Mouse (Mus musculus) forebrain, postnatal 0 days (tissue): Measurements from ENCODE around the gene Irf2bp2. TPM values are rescaled to one million over a fixed set of nuclear protein-coding genes. Genes with fewer than 3 reads are reported as not detected.
"Not testable (repeated sequence)": the region's sequence is repeated elsewhere in the genome, so short reads cannot be mapped to it uniquely, and the experiment has no call there.

ENCODE experiments used
- ATAC-seq: fragments of 200-750 bp; cut with Nextera tagmentation; 2 replicates; pipeline ENCODE4 v1.8.0; 2017; ENCODE audit warnings: mild to moderate bottlenecking, moderate library complexity
- DNase-seq: peaks from one replicate; pipeline ENCODE4 v3.0.0-alpha.2; 2015
- H3K27ac ChIP-seq: fragments of 300-500 bp; sonication (generic); 2 replicates; pipeline ENCODE4 v1.5.1; 2014; ENCODE audit warnings: low read depth, mild to moderate bottlenecking, antibody characterized with exemption, low read length, moderate library complexity, mixed read lengths
- H3K27me3 ChIP-seq: fragments of 300-500 bp; sonication (generic); 2 replicates; pipeline ENCODE4 v1.6.1; 2014; ENCODE audit warnings: mild to moderate bottlenecking, low read length, mixed read lengths; ENCODE audit not compliant: insufficient read depth
- H3K36me3 ChIP-seq: fragments of 300-500 bp; sonication (generic); 2 replicates; pipeline ENCODE4 v1.6.1; 2014; ENCODE audit warnings: mild to moderate bottlenecking, moderate library complexity; ENCODE audit not compliant: insufficient read depth
- H3K4me1 ChIP-seq: fragments of 300-500 bp; sonication (generic); 2 replicates; pipeline ENCODE4 v1.6.1; 2014; ENCODE audit warnings: antibody characterized with exemption; ENCODE audit not compliant: insufficient read depth
- H3K4me2 ChIP-seq: fragments of 300-500 bp; sonication (generic); 2 replicates; pipeline ENCODE4 v1.6.1; 2014; ENCODE audit warnings: low read depth, mild to moderate bottlenecking, moderate library complexity
- H3K4me3 ChIP-seq: fragments of 300-500 bp; sonication (generic); 2 replicates; pipeline ENCODE4 v1.5.1; 2014; ENCODE audit warnings: low read depth, low read length, mixed read lengths
- H3K9ac ChIP-seq: fragments of 300-500 bp; sonication (generic); 2 replicates; pipeline ENCODE4 v1.6.1; 2014; ENCODE audit warnings: mild to moderate bottlenecking
- H3K9me3 ChIP-seq: fragments of 300-500 bp; sonication (generic); 2 replicates; pipeline ENCODE4 v1.6.1; 2016; ENCODE audit warnings: low read length
- CTCF ChIP-seq: sonication (generic); IDR thresholded peaks from 2 replicates; pipeline ENCODE4 v1.5.1; 2016; ENCODE audit warnings: antibody characterized with exemption, control low read depth, low read depth
- WGBS: fragments of 180-500 bp; shearing (Covaris S2); extraction: QIAGEN DNeasy Blood & Tissue Kit; methylation state at CpG from one replicate; pipeline ENCODE4 v1.1.7; 2014; 5-methylcytosine and 5-hydroxymethylcytosine counted together
- polyA plus RNA-seq: library from polyadenylated mRNA; unstranded; fragments of >200 nt; fragmentation: Nextera tagmentation; extraction: Ambion mirVana; gene quantifications from 2 replicates; pipeline ENCODE4 v1.2.1, GENCODE M21; 2015
- total RNA-seq: library from RNA; depleted of rRNA; stranded (reverse); fragments of >200 nt; gene quantifications from 2 replicates; pipeline ENCODE4 v1.2.3, GENCODE M21; 2014

The Irf2bp2 gene
- total and polyA plus RNA-seq, 2 experiments from 2014 or later: 8.4 to 88.6 TPM

DNA sequence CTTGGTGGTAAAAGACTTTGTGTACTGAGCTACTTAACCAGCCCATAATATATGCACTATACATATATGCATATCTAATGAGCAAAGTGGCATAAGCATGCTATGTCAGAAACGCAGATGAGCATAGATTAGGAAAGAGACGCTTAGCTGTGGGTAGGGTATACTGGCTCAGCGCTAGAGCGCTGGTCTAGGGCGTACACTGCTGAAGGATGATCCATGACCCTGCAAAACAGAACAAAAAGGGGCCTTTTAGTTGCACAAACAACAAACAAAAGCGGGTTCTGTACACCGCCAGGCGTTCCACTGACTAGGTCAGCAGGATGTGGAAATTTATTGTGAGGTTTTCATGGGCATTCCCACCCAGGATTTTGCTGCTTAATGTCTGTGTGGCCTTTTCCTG is 8.9 kb upstream of the Irf2bp2 start:
- H3K27me3 ChIP-seq: no peaks in the 10 kb centered on the region
- H3K4me1 ChIP-seq: peaks cover 2% of the 10 kb centered on the region; the same call in 1 of the 2 replicates
- ATAC-seq (peak; percentile 71), DNase-seq (no peak)
- H3K4me2 ChIP-seq: no peak overlapping the region
- no peak overlapping the region for H3K4me3 ChIP-seq
- no peak overlapping the region for H3K27ac ChIP-seq
- no peak overlapping the region for H3K9ac ChIP-seq
- no peaks in the 10 kb centered on the region for H3K9me3 ChIP-seq
- WGBS: 30% methylated on average over 8 of the region's 8 CpGs
- TF ChIP-seq CTCF: no peak
- H3K36me3 ChIP-seq: no peaks in the 10 kb centered on the region

DNA sequence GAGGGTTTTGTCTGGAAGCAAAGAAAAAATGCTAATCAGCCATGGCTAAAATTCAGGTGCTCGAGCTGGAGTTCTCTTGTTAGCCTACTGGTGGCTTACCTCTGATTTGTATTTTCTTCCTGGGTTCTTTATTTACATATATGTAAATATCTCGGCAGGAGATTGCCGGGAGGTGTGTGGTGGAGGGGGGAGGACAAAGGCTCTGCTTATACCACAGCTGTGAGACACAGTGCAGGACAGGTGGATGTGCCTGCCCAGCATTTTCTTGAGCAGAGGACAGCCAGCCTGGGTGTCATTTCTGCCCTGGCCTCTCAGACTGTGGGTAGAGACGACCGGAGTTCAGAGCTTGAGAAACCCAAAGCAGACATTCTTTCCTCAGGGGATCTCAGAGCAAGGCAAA is 7.5 kb upstream of the Irf2bp2 start:
- H3K27me3 ChIP-seq: no peaks in the 10 kb centered on the region
- no peaks in the 10 kb centered on the region for H3K36me3 ChIP-seq
- WGBS: 8% methylated on average over 5 of the region's 5 CpGs
- no peak for TF ChIP-seq CTCF
- DNase-seq (no peak), ATAC-seq (no peak)
- H3K9ac ChIP-seq: no peak overlapping the region
- no peaks in the 10 kb centered on the region for H3K9me3 ChIP-seq
- H3K27ac ChIP-seq: 0 out of 2 replicates have a peak overlapping the region, but pooled peaks have one; percentile 3
- no peak overlapping the region for H3K4me2 ChIP-seq
- H3K4me1 ChIP-seq: peaks cover 8% of the 10 kb centered on the region
- no peak overlapping the region for H3K4me3 ChIP-seq

DNA sequence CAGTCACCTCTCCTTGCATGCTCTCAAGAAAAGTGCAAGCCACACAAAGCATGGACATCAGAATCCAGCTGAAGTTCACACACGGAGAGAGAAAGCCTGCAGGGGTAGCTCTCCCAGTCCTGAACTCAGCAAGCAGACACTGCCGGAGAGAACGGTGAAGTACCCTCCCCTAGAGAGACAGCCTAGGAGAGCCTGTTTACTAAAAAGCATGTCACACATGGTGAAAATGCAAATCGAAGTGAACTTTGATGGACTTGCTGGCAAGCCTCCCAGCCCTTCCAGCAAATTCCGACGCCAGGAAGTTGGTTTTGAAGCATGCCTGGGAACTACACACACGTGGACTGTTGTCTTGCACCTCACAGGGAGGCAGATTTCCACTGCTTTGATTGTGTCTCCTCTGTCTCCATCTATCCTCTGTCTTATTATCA is 7.0 kb upstream of the Irf2bp2 start:
- Histone ChIP-seq H3K27me3 (no peaks in the 10 kb centered on the region), H3K9me3 (no peaks in the 10 kb centered on the region), H3K27ac (0 out of 2 replicates have a peak overlapping the region, but pooled peaks have one; percentile 3), H3K4me1 (peaks cover 11% of the 10 kb centered on the region), H3K9ac (no peak overlapping the region), H3K36me3 (no peaks in the 10 kb centered on the region), H3K4me2 (no peak overlapping the region), H3K4me3 (no peak overlapping the region)
- 3% methylated on average over 7 of the region's 7 CpGs for WGBS
- ATAC-seq (0 out of 2 replicates have a peak, but pooled peaks have one; percentile 5), DNase-seq (peak; percentile 45)
- no peak for TF ChIP-seq CTCF

DNA sequence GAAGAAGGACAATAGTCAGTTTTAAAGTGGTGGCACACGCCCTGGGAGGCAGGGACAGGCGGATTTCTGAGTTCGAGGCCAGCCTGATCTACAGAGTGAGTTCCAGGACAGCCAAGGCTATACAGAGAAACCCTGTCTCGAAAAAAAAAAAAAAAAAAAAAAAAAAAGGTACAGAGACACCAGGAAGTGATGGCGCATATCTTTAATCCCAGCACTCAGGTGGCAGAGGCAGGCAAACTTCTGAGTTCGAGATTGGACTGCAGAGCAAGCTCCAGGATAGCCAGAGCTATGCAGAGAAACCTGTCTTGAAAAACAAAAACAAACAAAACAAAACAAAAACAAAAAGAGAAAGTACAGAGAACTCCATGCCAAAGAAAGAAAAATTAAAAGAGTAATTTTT is 6.6 kb upstream of the Irf2bp2 start:
- not testable (repeated sequence) for H3K4me2 ChIP-seq, H3K9ac ChIP-seq, ATAC-seq, H3K9me3 ChIP-seq, H3K27me3 ChIP-seq, DNase-seq, H3K36me3 ChIP-seq, H3K4me3 ChIP-seq, H3K27ac ChIP-seq
- H3K4me1 ChIP-seq: peaks cover 16% of the 10 kb centered on the region
- WGBS: 82% methylated on average over 6 of the region's 6 CpGs

DNA sequence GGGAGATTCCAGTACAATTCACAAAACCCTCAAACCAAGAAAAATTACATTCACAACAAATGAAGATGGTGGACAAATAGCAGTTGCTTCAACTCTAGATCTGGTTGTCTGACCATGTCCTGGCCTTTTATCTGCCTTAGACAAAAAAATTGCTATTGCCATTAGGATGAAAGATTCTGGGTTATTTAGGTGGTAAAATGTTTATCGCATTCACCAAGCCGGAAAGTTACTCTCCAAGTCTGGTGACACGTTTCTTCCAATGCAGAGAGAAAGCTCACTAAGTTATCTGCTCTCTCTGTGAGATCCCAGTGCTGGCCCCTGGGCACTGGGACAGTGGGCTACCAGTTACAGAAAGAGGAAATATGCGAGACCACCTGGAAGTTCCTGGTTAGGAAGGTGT is 5.5 kb upstream of the Irf2bp2 start:
- Histone ChIP-seq H3K4me3 (no peak overlapping the region), H3K4me2 (no peak overlapping the region), H3K27ac (no peak overlapping the region), H3K4me1 (peaks cover 23% of the 10 kb centered on the region), H3K36me3 (no peaks in the 10 kb centered on the region), H3K27me3 (no peaks in the 10 kb centered on the region), H3K9me3 (no peaks in the 10 kb centered on the region), H3K9ac (no peak overlapping the region)
- 85% methylated on average over 4 of the region's 4 CpGs for WGBS
- DNase-seq (no peak), ATAC-seq (no peak)
- no peak for TF ChIP-seq CTCF

DNA sequence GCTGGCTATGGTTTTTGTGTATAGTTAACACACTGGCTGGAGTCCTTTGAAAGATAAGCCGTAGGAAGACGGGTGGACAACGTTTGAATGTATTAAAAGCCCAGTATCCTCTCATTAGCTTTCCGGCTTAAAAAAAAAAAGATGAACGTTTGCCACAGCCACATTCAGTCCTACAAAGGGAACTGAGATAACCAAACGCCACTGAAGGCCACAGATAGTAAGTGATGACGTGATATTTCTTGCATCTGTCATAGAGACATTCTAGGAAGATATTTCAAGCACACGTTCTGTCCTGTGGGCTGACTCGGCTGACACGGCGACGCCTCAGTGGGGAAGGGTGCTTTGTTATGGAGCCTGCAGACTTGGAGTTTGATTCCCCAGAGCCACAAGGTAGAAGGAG is 4.4 kb upstream of the Irf2bp2 start:
- TF ChIP-seq CTCF: no peak

DNA sequence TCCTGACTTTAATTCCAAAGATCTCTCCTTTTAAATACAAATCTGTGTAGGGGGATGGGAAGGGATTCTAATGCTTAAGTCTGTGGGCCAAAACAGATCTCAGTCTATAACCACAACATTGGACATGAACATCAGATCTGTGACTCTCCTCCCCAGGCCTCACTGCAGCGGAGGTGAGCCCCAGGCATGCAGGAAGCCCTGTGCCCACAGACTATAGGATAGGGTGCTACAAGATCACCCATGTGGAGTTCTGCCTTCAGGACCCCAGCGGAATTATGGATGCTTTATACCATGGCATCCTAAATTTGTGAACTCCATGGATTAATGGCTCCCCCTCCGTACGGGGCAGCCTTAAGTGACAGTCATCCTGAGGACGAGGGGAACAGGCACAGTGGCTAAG is 2.9 kb upstream of the Irf2bp2 start:
- Histone ChIP-seq H3K9me3 (no peaks in the 10 kb centered on the region), H3K27me3 (no peaks in the 10 kb centered on the region), H3K4me3 (no peak overlapping the region), H3K27ac (peak overlapping the region; percentile 99), H3K4me2 (no peak overlapping the region), H3K4me1 (peaks cover 23% of the 10 kb centered on the region), H3K9ac (0 out of 2 replicates have a peak overlapping the region, but pooled peaks have one; percentile 92), H3K36me3 (no peaks in the 10 kb centered on the region)
- TF ChIP-seq CTCF: no peak
- no peak for ATAC-seq
- no peak for DNase-seq
- 77% methylated on average over 5 of the region's 5 CpGs for WGBS

More for the DNA sequence above, 4.4 kb upstream of the Irf2bp2 start:
- H3K4me2 ChIP-seq: no peak overlapping the region
- no peaks in the 10 kb centered on the region for H3K9me3 ChIP-seq
- WGBS: 47% methylated on average over 12 of the region's 12 CpGs
- ATAC-seq (no peak), DNase-seq (no peak)
- H3K9ac ChIP-seq: no peak overlapping the region
- H3K4me1 ChIP-seq: peaks cover 23% of the 10 kb centered on the region
- H3K4me3 ChIP-seq: no peak overlapping the region
- H3K36me3 ChIP-seq: no peaks in the 10 kb centered on the region
- no peak overlapping the region for H3K27ac ChIP-seq
- H3K27me3 ChIP-seq: no peaks in the 10 kb centered on the region
